Mouse (Mus musculus): ENCODE measurements around the gene Nsf.

Nsf gene

DNA sequence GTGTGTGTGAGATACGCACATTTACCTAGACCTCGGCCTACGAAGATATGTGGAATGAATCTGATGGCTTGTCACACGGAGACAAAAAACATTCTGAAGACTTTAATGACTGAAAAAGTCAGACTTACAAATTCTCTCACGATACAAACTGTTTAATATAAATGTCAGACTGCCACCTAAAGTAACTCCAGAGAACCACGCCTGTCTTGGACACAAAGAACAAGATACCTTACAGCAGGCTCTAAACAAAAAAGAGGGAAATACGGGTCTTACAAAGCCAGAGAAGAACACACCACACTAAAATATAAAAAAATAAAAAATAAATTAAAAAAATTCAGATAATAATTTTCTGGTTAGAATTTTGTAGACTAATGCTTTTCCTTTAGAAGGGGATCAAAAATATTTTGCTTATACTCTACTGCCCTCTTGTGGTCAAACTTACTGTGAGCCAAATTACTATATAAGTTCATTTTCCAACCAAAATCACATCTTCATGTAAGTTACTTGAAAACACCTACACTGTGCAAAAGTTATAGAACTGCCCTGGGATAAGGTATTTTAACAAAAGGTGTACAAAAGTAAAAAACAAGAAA, 42.8 kb downstream of the Nsf start:
- Histone ChIP-seq H3K36me3 (ENCODE audit: insufficient read depth, low read length) (peaks cover 80% of the 10 kb centered on the region), H3K9me3 (ENCODE audit: low read length) (no peaks in the 10 kb centered on the region), H3K4me3 (replicated peaks; ENCODE audit: low read length) (no peak overlapping the region), H3K4me1 (replicated peaks; ENCODE audit: low read depth, low read length) (peaks cover 16% of the 10 kb centered on the region), H3K27me3 (ENCODE audit: insufficient read depth, low read length) (no peaks in the 10 kb centered on the region)
- peak; percentile 71 for TF ChIP-seq CTCF (conservative IDR thresholded peaks at IDR 0.05; ENCODE audit: low read length)
- TF ChIP-seq NANOG (IDR thresholded peaks at IDR 0.05; ENCODE audit: borderline replicate concordance, low read length) = no peak
- no peak for TF ChIP-seq POU5F1 (IDR thresholded peaks at IDR 0.05; ENCODE audit: borderline replicate concordance, low read length)

DNA sequence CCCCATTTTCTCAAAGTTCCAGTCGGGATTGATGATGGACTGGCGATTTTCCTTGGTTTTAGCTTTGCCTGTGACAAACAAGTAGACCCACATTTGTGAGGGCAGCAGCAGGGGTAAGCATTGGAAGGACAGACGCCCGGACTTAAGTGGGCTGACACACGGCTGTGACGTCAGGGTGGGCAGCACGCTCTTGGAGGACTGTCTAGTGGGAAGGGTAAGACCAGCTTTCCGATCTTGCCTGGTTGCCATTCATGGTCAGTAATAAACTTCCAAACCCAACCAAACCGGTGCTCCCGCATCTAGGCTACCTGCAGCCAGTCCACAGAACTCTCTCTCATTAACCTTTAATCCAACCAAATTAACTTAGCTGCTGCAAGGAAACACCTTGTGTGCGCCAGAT, 43.3 kb downstream of the Nsf start:
- no peak for TF ChIP-seq NANOG (IDR thresholded peaks at IDR 0.05; ENCODE audit: borderline replicate concordance, low read length)
- TF ChIP-seq POU5F1 (IDR thresholded peaks at IDR 0.05; ENCODE audit: borderline replicate concordance, low read length) = no peak
- no peak for TF ChIP-seq CTCF (conservative IDR thresholded peaks at IDR 0.05; ENCODE audit: low read length)
- H3K4me3 ChIP-seq (replicated peaks; ENCODE audit: low read length) = peak overlapping the region; percentile 46; the same call in 1 of the 2 replicates
- no peaks in the 10 kb centered on the region for H3K9me3 ChIP-seq (ENCODE audit: low read length)
- H3K36me3 ChIP-seq (ENCODE audit: insufficient read depth, low read length) = peaks cover 79% of the 10 kb centered on the region
- H3K27me3 ChIP-seq (ENCODE audit: insufficient read depth, low read length) = no peaks in the 10 kb centered on the region
- H3K4me1 ChIP-seq (replicated peaks; ENCODE audit: low read depth, low read length) = peaks cover 16% of the 10 kb centered on the region

DNA sequence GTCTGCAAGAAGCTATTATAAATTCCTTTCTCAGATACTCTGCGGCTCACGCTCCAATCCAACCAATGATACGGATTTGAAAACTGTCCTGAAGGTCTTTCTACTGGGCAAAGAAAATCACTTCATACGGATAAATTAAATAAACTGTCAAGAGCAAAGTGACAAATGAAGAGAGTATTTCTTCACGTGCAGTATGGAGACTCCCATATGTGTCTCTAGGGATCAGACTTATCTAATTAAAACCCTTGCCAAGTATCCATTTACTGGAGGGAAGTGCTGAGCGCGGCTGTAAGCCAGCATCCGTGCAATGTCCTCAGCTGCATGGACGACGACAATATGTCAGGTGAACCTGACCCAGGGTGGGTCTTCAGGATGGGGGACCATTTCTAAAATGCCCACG, 44.0 kb downstream of the Nsf start:
- Histone ChIP-seq H3K9me3 (ENCODE audit: low read length) (no peaks in the 10 kb centered on the region), H3K4me3 (replicated peaks; ENCODE audit: low read length) (no peak overlapping the region), H3K4me1 (replicated peaks; ENCODE audit: low read depth, low read length) (peaks cover 16% of the 10 kb centered on the region), H3K36me3 (ENCODE audit: insufficient read depth, low read length) (peaks cover 77% of the 10 kb centered on the region), H3K27me3 (ENCODE audit: insufficient read depth, low read length) (no peaks in the 10 kb centered on the region)
- TF ChIP-seq CTCF (conservative IDR thresholded peaks at IDR 0.05; ENCODE audit: low read length) = no peak
- TF ChIP-seq POU5F1 (IDR thresholded peaks at IDR 0.05; ENCODE audit: borderline replicate concordance, low read length) = no peak
- no peak for TF ChIP-seq NANOG (IDR thresholded peaks at IDR 0.05; ENCODE audit: borderline replicate concordance, low read length)

DNA sequence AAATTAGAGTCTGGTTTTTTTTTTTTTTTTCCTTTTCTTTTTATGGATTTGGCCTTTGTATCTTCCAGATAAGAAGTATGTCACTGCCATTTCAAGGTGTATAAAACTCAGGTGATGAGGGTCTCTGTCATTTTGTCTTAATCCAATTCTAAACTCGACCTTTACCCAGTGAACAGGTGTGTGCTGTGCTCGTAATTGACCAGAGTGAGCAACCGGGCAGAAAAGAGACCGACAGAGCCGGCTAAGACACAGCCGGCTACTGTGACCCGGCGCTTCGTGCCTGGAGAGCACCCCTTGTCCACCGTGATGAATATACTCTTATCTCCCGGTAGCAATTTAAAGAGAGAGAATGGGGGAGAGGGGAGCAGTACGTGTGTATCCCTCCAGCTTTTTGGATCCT, 44.5 kb downstream of the Nsf start:
- peaks cover 77% of the 10 kb centered on the region for H3K36me3 ChIP-seq (ENCODE audit: insufficient read depth, low read length)
- H3K27me3 ChIP-seq (ENCODE audit: insufficient read depth, low read length) = no peaks in the 10 kb centered on the region
- H3K4me3 ChIP-seq (replicated peaks; ENCODE audit: low read length) = no peak overlapping the region
- TF ChIP-seq POU5F1 (IDR thresholded peaks at IDR 0.05; ENCODE audit: borderline replicate concordance, low read length) (no peak), CTCF (conservative IDR thresholded peaks at IDR 0.05; ENCODE audit: low read length) (no peak), NANOG (IDR thresholded peaks at IDR 0.05; ENCODE audit: borderline replicate concordance, low read length) (no peak)
- H3K9me3 ChIP-seq (ENCODE audit: low read length) = no peaks in the 10 kb centered on the region
- peaks cover 16% of the 10 kb centered on the region for H3K4me1 ChIP-seq (replicated peaks; ENCODE audit: low read depth, low read length)

DNA sequence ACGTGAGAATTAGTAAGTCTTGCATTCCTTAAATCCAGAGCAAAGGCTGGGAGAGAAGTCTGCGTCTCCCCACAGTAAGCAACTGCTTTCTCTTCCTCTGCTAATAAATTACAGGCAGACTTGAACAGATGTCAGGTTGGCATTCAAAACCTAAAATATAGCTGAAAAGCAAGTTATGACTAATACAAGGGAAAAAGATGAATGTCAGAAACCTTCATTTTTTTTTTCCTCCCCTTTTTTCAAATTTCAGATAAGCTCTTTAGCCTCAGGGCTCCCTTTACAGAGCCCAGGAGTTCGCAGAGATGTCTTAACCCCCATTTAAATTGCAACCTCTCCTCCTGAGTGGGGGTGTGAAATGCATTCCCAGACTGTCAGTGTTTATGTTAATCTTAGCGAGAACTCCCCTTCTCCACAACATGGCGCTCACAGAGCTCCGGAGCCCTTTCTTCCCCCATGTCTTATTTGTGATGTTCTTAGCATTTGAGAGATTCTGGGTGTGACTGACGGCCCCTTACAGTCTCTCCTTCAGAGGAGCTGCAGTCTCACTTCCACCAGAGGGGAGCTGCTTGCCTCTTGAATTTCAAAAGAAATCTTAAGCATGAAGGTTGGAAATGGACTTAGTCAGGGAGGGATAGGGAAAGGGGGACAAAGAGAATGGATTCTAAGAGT, 47.7 kb downstream of the Nsf start:
- Histone ChIP-seq H3K27me3 (ENCODE audit: insufficient read depth, low read length) (no peaks in the 10 kb centered on the region), H3K9me3 (ENCODE audit: low read length) (no peaks in the 10 kb centered on the region), H3K36me3 (ENCODE audit: insufficient read depth, low read length) (peaks cover 66% of the 10 kb centered on the region), H3K4me1 (replicated peaks; ENCODE audit: low read depth, low read length) (peaks cover 16% of the 10 kb centered on the region), H3K4me3 (replicated peaks; ENCODE audit: low read length) (no peak overlapping the region)
- no peak for TF ChIP-seq NANOG (IDR thresholded peaks at IDR 0.05; ENCODE audit: borderline replicate concordance, low read length)
- TF ChIP-seq POU5F1 (IDR thresholded peaks at IDR 0.05; ENCODE audit: borderline replicate concordance, low read length) = no peak
- TF ChIP-seq CTCF (conservative IDR thresholded peaks at IDR 0.05; ENCODE audit: low read length) = no peak

DNA sequence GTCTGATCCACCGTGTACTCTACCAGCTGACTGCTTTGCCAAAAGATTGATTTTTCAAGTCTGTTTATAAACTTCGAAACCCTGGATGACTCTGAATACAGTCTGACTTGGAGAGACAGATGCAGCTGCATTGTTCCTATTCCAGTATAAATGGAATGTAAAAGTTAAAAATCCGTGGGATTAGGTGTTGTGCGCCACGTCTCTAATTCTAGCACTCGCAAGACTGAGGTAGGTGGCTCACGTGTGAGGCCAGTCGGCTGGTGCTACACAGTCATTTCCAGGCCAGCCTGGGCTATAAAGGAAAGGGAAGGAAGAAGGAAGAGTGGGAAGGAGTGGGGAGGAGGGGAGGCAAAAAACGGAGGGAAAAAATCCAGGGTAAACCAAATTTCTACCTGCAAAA, 48.4 kb downstream of the Nsf start:
- Histone ChIP-seq H3K36me3 (ENCODE audit: insufficient read depth, low read length) (peaks cover 64% of the 10 kb centered on the region), H3K9me3 (ENCODE audit: low read length) (no peaks in the 10 kb centered on the region), H3K27me3 (ENCODE audit: insufficient read depth, low read length) (no peaks in the 10 kb centered on the region), H3K4me1 (replicated peaks; ENCODE audit: low read depth, low read length) (peaks cover 19% of the 10 kb centered on the region), H3K4me3 (replicated peaks; ENCODE audit: low read length) (no peak overlapping the region)
- TF ChIP-seq CTCF (conservative IDR thresholded peaks at IDR 0.05; ENCODE audit: low read length) (no peak), POU5F1 (IDR thresholded peaks at IDR 0.05; ENCODE audit: borderline replicate concordance, low read length) (no peak), NANOG (IDR thresholded peaks at IDR 0.05; ENCODE audit: borderline replicate concordance, low read length) (no peak)

DNA sequence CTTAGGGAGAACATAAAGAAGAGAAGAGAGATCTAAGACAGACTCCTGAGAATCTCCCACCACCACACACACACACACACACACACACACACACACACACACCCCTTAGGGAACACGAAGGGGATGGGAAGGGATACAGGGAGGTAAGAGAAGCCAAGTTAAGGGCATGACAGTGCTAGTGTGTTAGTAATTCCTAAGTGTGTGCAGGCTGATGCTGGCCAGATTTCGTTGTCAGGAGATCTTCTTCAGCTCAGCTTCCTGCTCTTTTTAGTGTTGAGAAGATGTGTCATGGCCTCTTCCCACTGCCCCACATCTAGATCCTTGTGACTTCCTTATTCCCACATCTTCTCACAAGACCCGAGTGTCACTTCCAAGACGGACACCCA, 52.3 kb downstream of the Nsf start:
- peaks cover 52% of the 10 kb centered on the region for H3K36me3 ChIP-seq (ENCODE audit: insufficient read depth, low read length)
- H3K27me3 ChIP-seq (ENCODE audit: insufficient read depth, low read length) = no peaks in the 10 kb centered on the region
- no peak for TF ChIP-seq POU5F1 (IDR thresholded peaks at IDR 0.05; ENCODE audit: borderline replicate concordance, low read length)
- TF ChIP-seq CTCF (conservative IDR thresholded peaks at IDR 0.05; ENCODE audit: low read length) = no peak
- TF ChIP-seq NANOG (IDR thresholded peaks at IDR 0.05; ENCODE audit: borderline replicate concordance, low read length) = no peak
- no peak overlapping the region for H3K4me3 ChIP-seq (replicated peaks; ENCODE audit: low read length)
- no peaks in the 10 kb centered on the region for H3K9me3 ChIP-seq (ENCODE audit: low read length)
- peaks cover 14% of the 10 kb centered on the region for H3K4me1 ChIP-seq (replicated peaks; ENCODE audit: low read depth, low read length)

DNA sequence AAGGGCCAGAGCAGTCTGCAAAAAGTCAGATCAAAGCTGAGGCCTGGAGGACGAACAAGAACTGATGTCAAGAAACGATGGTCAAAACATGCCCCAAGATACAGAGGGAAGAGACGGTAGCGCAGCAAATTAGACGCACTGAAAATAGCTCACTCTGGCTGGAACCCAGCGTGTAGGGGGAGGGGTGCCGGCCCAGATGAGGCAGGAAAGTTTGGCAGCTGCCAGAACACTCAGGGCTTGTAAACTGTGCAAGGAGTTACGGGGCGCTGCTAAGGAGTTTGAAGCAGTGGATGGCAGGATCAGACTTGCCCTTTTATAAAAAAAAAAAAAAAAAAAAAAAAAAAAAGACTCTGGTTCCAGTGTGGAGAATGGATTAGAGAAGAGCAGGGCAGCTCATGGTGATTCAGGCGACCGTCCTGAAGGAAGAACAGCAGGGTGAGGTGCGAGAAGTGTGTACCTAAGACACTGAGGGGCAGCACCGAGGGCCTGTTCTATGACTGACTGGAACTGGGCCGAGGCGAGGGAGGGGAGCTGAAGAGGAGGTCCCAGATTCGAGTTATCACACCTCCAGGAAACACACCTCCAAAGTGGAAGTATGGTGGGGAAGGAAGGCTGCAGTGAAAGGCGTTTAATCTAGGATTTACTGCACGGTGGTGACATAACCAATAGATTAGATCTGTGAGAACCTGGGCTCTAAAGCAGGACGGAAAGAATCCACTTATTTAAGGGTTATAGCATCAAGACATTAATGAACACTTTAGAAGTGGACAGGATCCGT, 52.9 kb downstream of the Nsf start:
- H3K4me3 ChIP-seq (replicated peaks; ENCODE audit: low read length) = no peak overlapping the region
- H3K27me3 ChIP-seq (ENCODE audit: insufficient read depth, low read length) = no peaks in the 10 kb centered on the region
- no peaks in the 10 kb centered on the region for H3K9me3 ChIP-seq (ENCODE audit: low read length)
- TF ChIP-seq POU5F1 (IDR thresholded peaks at IDR 0.05; ENCODE audit: borderline replicate concordance, low read length) (no peak), CTCF (conservative IDR thresholded peaks at IDR 0.05; ENCODE audit: low read length) (no peak), NANOG (IDR thresholded peaks at IDR 0.05; ENCODE audit: borderline replicate concordance, low read length) (no peak)
- peaks cover 46% of the 10 kb centered on the region for H3K36me3 ChIP-seq (ENCODE audit: insufficient read depth, low read length)
- H3K4me1 ChIP-seq (replicated peaks; ENCODE audit: low read depth, low read length) = peaks cover 12% of the 10 kb centered on the region

Data from E14TG2a.4 (cell line).